Mouse (Mus musculus) intestine, postnatal 0 days (tissue): ENCODE measurements at regions not wholly inside any gene's neighbourhood (a gene's known extent, or its start where the extent isn't known, plus 50 kb on each side); places are given as distances from the start of the nearest gene placed in this dataset.
"Not testable (repeated sequence)": the region's sequence is repeated elsewhere in the genome, so short reads cannot be mapped to it uniquely, and the experiment has no call there.

Experiments used
- ATAC-seq: fragments of 200-750 bp; cut with Nextera tagmentation; 2 replicates; pipeline ENCODE4 v1.8.0; 2017; ENCODE audit warnings: mild to moderate bottlenecking, moderate TSS enrichment, moderate library complexity
- H3K27ac ChIP-seq: fragments of 300-500 bp; sonication (generic); 2 replicates; pipeline ENCODE4 v1.5.1; 2014; ENCODE audit warnings: mild to moderate bottlenecking, low read depth, low read length, moderate library complexity
- H3K27me3 ChIP-seq: fragments of 300-500 bp; sonication (generic); replicated peaks from 2 replicates; pipeline ENCODE4 v1.6.1; 2014; ENCODE audit warnings: low read length, mixed read lengths; ENCODE audit not compliant: control insufficient read depth, insufficient read depth
- H3K36me3 ChIP-seq: fragments of 300-500 bp; sonication (generic); 2 replicates; pipeline ENCODE4 v1.6.1; 2014; ENCODE audit warnings: mild to moderate bottlenecking, moderate library complexity; ENCODE audit not compliant: control insufficient read depth, insufficient read depth
- H3K4me1 ChIP-seq: fragments of 300-500 bp; sonication (generic); replicated peaks from 2 replicates; pipeline ENCODE4 v1.6.1; 2014; ENCODE audit warnings: antibody characterized with exemption, low read length, mixed read lengths; ENCODE audit not compliant: control insufficient read depth, insufficient read depth
- H3K4me2 ChIP-seq: fragments of 300-500 bp; sonication (generic); replicated peaks from 2 replicates; pipeline ENCODE4 v1.6.1; 2014; ENCODE audit warnings: low read depth, mild to moderate bottlenecking, moderate library complexity
- H3K4me3 ChIP-seq: fragments of 300-500 bp; sonication (generic); 2 replicates; pipeline ENCODE4 v1.5.1; 2014; ENCODE audit warnings: low read depth, low read length
- H3K9ac ChIP-seq: fragments of 300-500 bp; sonication (generic); 2 replicates; pipeline ENCODE4 v1.6.1; 2014; ENCODE audit warnings: mild to moderate bottlenecking, low read depth, low read length
- H3K9me3 ChIP-seq: fragments of 300-500 bp; sonication (generic); 2 replicates; pipeline ENCODE4 v1.6.1; 2016; ENCODE audit warnings: mixed run types; ENCODE audit not compliant: control insufficient read depth
- CTCF ChIP-seq: sonication (generic); IDR thresholded peaks from 2 replicates; pipeline ENCODE4 v1.5.1; 2016; ENCODE audit warnings: low read depth, mild to moderate bottlenecking, control low read depth, antibody characterized with exemption, moderate library complexity
- WGBS: fragments of 180-500 bp; shearing (Covaris S2); extraction: QIAGEN DNeasy Blood & Tissue Kit; methylation state at CpG from one replicate; pipeline ENCODE4 v1.1.7; 2014; 5-methylcytosine and 5-hydroxymethylcytosine counted together

DNA sequence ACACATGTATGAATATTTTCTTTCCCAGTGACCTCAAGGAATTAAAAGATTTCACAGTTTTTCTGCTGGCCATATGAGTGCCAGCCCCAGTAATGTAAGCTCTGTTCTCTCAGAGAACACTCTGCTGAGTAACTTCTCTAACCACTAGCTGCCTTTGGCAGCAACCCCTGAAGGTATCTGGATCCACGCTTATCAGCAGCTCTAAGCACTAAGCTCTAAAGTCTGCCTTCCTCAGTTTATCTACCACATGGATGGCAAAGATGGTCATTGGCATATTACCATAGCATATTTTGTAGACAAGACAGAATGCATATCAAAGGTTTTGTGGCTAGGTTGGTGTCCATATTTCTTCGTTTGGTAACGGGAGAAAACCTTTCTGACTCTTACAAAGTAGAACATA lies 592.3 kb upstream of the Chrm3 start:
- Histone ChIP-seq H3K27me3 (no peaks in the 10 kb centered on the region), H3K36me3 (no peaks in the 10 kb centered on the region), H3K4me3 (no peak overlapping the region), H3K4me1 (no peaks in the 10 kb centered on the region), H3K9ac (no peak overlapping the region), H3K27ac (no peak overlapping the region), H3K9me3 (no peaks in the 10 kb centered on the region), H3K4me2 (no peak overlapping the region)
- WGBS = 90% methylated on average over 3 of the region's 3 CpGs
- TF ChIP-seq CTCF = no peak
- ATAC-seq = no peak

DNA sequence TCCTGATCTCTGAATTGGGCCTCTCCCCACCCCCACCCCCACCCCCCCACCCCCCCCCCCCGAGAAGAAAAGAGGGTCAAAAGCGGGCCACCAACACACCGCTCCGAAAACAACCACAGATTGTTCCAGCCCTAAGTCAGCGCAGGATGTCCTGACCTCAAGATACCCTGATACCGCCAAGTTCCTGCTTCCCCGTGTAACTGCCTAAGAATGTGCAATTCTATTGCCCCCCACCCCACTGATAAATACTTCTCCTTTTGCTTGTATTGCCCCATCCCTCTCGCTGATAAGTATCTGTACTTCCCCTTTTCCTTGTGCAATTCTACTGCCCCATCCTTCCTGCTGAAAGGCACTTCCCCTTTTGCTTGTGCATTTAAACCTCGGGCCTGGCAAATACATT lies 590.0 kb upstream of the Chrm3 start:
- not testable (repeated sequence) for H3K4me2 ChIP-seq, H3K9ac ChIP-seq, H3K27me3 ChIP-seq, H3K9me3 ChIP-seq, H3K27ac ChIP-seq, H3K36me3 ChIP-seq, ATAC-seq, H3K4me3 ChIP-seq, H3K4me1 ChIP-seq
- WGBS = 72% methylated on average over 8 of the region's 9 CpGs

DNA sequence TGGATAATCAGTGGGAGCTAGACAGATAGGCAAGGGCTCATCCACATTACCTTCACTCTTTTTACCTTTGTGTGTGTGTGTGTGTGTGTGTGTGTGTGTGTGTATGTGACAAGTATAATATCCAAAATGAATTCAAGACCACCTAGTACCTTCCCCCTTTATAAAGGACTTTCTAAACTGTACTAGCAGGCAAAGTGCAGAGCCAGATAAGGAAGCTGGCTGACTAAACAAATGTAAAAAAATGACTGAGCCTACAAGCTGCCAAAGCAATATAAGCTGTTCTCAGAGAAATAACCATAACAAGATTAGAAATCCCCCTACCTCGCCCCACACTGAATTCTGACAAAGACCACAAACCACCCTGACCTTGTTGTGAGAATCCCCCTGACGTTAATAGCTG lies 586.8 kb upstream of the Chrm3 start:
- no peaks in the 10 kb centered on the region for H3K9me3 ChIP-seq
- H3K9ac ChIP-seq = no peak overlapping the region
- H3K4me2 ChIP-seq = no peak overlapping the region
- TF ChIP-seq CTCF = no peak
- H3K27ac ChIP-seq = no peak overlapping the region
- WGBS = 27% methylated on average over 2 of the region's 2 CpGs
- no peaks in the 10 kb centered on the region for H3K36me3 ChIP-seq
- H3K27me3 ChIP-seq = no peaks in the 10 kb centered on the region
- no peak for ATAC-seq
- H3K4me3 ChIP-seq = no peak overlapping the region
- no peaks in the 10 kb centered on the region for H3K4me1 ChIP-seq

DNA sequence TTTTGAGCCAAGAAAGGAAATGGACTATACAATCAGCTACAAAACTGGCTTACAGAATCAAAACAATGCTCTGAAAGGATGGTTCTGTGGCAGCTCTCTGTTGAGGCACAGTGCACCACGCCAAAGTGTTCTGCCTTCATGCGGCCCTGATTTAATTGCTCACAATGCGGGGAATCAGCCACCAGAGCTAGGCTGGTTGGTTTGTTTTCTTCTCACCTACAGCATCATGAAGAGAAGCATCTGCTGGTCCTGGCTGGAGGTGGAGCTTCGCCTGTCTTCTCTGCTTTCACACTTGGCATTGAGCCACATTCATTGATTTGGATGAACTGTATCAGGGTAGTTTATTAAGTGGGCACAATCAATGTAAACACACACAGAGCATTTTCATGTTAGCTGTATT lies 583.2 kb upstream of the Chrm3 start:
- H3K36me3 ChIP-seq = no peaks in the 10 kb centered on the region
- H3K27me3 ChIP-seq = no peaks in the 10 kb centered on the region
- 66% methylated on average over 4 of the region's 4 CpGs for WGBS
- no peak overlapping the region for H3K27ac ChIP-seq
- no peak overlapping the region for H3K4me3 ChIP-seq
- H3K4me2 ChIP-seq = no peak overlapping the region
- no peaks in the 10 kb centered on the region for H3K4me1 ChIP-seq
- no peak overlapping the region for H3K9ac ChIP-seq
- no peaks in the 10 kb centered on the region for H3K9me3 ChIP-seq
- ATAC-seq = no peak
- TF ChIP-seq CTCF = no peak

DNA sequence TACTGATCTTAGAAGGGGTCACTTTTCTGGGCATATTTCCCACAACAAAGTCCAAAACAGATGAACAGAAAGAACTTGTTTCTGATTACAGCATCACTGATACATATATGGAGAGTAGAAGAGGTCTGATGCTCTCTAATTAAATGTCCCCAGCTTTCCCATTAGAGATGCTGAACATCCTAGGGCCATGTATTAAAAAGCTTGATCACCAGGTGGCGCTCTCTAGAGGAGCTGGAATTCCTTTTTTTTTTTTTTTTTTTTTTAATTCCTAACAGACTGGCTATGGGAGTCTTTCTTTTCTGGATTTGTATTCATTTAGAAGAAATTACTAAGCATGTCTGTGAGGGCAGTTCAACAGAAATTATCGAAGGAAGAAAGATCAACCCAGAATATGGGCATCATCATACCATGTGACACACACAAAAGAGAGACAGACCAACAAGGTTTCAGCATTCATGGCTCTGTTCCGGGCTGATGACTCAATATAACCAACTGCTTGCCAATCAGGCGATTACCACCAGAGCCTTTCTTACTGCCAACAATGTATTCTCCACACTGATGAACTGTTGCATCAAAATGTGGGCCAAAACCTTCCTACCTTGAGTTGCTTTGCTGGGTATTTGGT lies 581.5 kb upstream of the Chrm3 start:
- Histone ChIP-seq H3K9me3 (no peaks in the 10 kb centered on the region), H3K27ac (no peak overlapping the region), H3K4me1 (no peaks in the 10 kb centered on the region), H3K4me3 (no peak overlapping the region), H3K4me2 (no peak overlapping the region), H3K9ac (no peak overlapping the region), H3K27me3 (no peaks in the 10 kb centered on the region), H3K36me3 (no peaks in the 10 kb centered on the region)
- no peak for ATAC-seq
- peak; percentile 57 for TF ChIP-seq CTCF
- 61% methylated on average over 4 of the region's 4 CpGs for WGBS

DNA sequence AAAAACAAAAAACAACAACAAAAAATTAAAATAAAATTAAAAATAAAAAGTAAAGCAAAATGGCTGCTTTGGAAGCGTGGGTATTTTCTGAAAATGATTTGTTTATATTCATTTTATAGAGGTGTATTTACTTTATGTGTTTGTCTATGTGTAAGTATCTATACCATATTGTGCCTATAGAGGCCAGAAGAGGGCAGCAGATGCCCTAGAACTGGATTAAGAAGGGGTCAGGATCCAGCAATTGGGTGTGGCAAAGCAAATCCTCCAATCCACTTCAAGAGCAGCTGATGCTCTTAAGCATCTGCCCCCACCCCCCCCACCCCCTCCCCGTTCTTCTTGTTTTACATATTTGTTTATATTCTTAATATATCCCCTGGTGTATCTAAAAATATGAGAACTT lies 577.6 kb upstream of the Chrm3 start:
- Histone ChIP-seq H3K27ac (no peak overlapping the region), H3K27me3 (no peaks in the 10 kb centered on the region), H3K4me3 (no peak overlapping the region), H3K9ac (no peak overlapping the region), H3K9me3 (no peaks in the 10 kb centered on the region), H3K4me1 (no peaks in the 10 kb centered on the region), H3K36me3 (no peaks in the 10 kb centered on the region), H3K4me2 (no peak overlapping the region)
- ATAC-seq = no peak
- no peak for TF ChIP-seq CTCF
- 93% methylated on average over 2 of the region's 2 CpGs for WGBS

DNA sequence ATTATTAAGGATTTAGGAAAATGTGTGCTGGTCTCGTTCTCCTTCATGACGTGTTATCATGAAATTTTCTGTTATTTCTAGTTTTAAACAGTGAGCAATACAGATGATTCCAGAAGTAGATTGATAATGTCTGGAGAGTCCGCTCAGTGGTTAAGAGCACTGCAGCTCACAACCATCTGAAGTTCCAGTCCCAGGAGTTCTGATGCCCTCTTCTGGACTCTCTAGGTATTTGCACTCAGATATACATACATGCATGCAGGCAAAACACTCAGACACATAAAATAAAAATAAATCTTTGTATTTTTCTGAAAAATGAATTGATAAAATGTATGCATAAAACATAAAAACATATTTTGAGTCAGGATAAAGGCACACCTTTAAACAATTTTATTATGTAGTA lies 570.1 kb upstream of the Chrm3 start:
- H3K4me1 ChIP-seq = no peaks in the 10 kb centered on the region
- no peak overlapping the region for H3K4me3 ChIP-seq
- 96% methylated on average over 3 of the region's 3 CpGs for WGBS
- no peaks in the 10 kb centered on the region for H3K36me3 ChIP-seq
- H3K4me2 ChIP-seq = no peak overlapping the region
- H3K9ac ChIP-seq = no peak overlapping the region
- no peak for ATAC-seq
- H3K9me3 ChIP-seq = no peaks in the 10 kb centered on the region
- H3K27ac ChIP-seq = no peak overlapping the region
- no peaks in the 10 kb centered on the region for H3K27me3 ChIP-seq
- peak; percentile 37 for TF ChIP-seq CTCF
